Comparison of ENCODE assay signal across 24 mouse cellular contexts in the genomic region with DNA sequence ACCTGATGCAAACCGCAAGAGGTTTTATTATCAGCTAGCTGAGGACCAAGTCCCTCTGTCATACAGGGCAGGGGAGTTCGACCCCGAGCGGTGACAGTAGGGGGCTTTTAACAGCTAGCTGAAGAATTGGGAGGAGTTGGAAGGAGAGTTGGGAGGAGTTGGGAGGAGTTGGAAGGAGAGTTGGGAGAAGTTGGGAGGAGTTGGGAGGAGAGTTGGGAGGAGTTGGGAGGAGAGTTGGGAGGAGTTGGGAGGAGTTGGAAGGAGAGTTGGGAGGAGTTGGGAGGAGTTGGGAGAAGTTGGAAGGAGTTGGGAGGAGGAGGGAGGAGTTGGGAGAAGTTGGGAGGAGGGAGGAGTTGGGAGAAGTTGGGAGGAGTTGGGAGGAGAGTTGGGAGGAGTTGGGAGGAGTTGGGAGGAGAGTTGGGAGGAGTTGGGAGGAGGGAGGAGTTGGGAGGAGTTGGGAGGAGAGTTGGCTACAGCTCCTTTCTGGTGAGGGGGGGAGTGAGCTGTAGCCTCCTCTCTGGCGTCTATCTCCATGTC. TPM values are rescaled to one million over a fixed set of nuclear protein-coding genes. Genes with fewer than 3 reads are reported as not detected.
DNase-seq lines count a peak whose midpoint lies in the region; ATAC-seq and TF ChIP-seq lines count a peak whose summit lies in the region.
"Not testable (repeated sequence)": the region's sequence is repeated elsewhere in the genome, so short reads cannot be mapped to it uniquely, and the experiment has no call there.
"Had no signal": no experiment of that assay in that cellular context is flagged by ENCODE, and none has a peak within 500 bp of the region (broad histone marks: within the 10 kb centered on the region; RNA-seq: fewer than 3 reads in every experiment).

No protein-coding gene starts in this region.

- not testable (repeated sequence) for H3K4me1 ChIP-seq in liver, embryonic 13.5 days (replicated peaks); lung, embryonic 14.5 days (ENCODE audit: insufficient read depth)

- H3K27ac ChIP-seq in liver, embryonic 13.5 days; lung, embryonic 14.5 days (ENCODE audit: low read depth): not testable (repeated sequence)

- H3K4me3 ChIP-seq in liver, embryonic 13.5 days (replicated peaks), result 0 out of 2 replicates have a peak overlapping the region, but pooled peaks have one; percentile 51
- not testable (repeated sequence) for H3K4me3 ChIP-seq in lung, embryonic 14.5 days (ENCODE audit: low read depth, low read length)

- not testable (repeated sequence) for TF ChIP-seq CTCF in lung, embryonic 14.5 days (IDR thresholded peaks at IDR 0.05; ENCODE audit: low read depth)

- 36% methylated on average over 5 of the region's 5 CpGs for WGBS in liver, embryonic 13.5 days (ENCODE audit: insufficient replicate concordance)
- 48% methylated on average over 5 of the region's 5 CpGs for WGBS in lung, embryonic 14.5 days

- H3K9me3 ChIP-seq in liver, embryonic 13.5 days (replicated peaks); lung, embryonic 14.5 days (ENCODE audit: low read depth, low read length): not testable (repeated sequence)

- DNase-seq in ES-CJ7 (ENCODE audit: low read depth, low spot score), result peak; percentile 47
- peak; percentile 18 for DNase-seq in adrenal gland, postnatal 14 days
- peak; percentile 38 to 52 for DNase-seq in kidney, adult 8-10 months
- peak; percentile 49 to 78 for DNase-seq in kidney, postnatal 25 days
- not testable (repeated sequence) for DNase-seq in liver, embryonic 13.5 days
- DNase-seq in lung, embryonic 14.5 days, result peak; percentile 6
- peak; percentile 70 for DNase-seq in testis, postnatal 14 days (ENCODE audit: low spot score)

- not testable (repeated sequence) for H3K9ac ChIP-seq in liver, embryonic 13.5 days; lung, embryonic 14.5 days

- not testable (repeated sequence) for H3K27me3 ChIP-seq in liver, embryonic 13.5 days; lung, embryonic 14.5 days (ENCODE audit: insufficient read depth, low read length)

- peak overlapping the region; percentile 45 for H3K4me2 ChIP-seq in liver, embryonic 13.5 days
- H3K4me2 ChIP-seq in lung, embryonic 14.5 days, result not testable (repeated sequence)

- ATAC-seq in liver, embryonic 13.5 days (ENCODE audit: low read depth); lung, embryonic 14.5 days (ENCODE audit: insufficient read depth): not testable (repeated sequence)

- not testable (repeated sequence) for H3K36me3 ChIP-seq in liver, embryonic 13.5 days; lung, embryonic 14.5 days (ENCODE audit: insufficient read depth)

RNA-seq across cellular contexts. Expression of a gene that starts 2.2 kb away (rescaled TPM):
- 2.6 and 33.4 TPM in 2 replicates for total RNA-seq in adrenal gland, postnatal 14 days (2021)
- 28.1 and 28.6 TPM in 2 replicates for polyA plus RNA-seq in liver, embryonic 13.5 days (2015; fragmentation: Nextera tagmentation; extraction: Ambion mirVana)
- polyA plus RNA-seq in lung, embryonic 14.5 days (2014; fragmentation: Nextera tagmentation; extraction: Ambion mirVana), result not detected in 2 replicates
- total RNA-seq: common myeloid progenitor, adult 5-6 weeks; gastrocnemius, adult 2 months; gastrocnemius, postnatal 25 days; heart, adult 8-10 months; heart, postnatal 25 days; MEL had no signal
- polyA plus RNA-seq: CD4-positive, CD25-positive, alpha-beta regulatory T cell, adult 4 months; embryonic facial prominence, embryonic 11.5 days; embryonic facial prominence, embryonic 15.5 days; forebrain, embryonic 10.5 days; forebrain, embryonic 14.5 days; hindbrain, embryonic 10.5 days had no signal

RNA-seq across cellular contexts. Expression of a gene that starts 37.5 kb away (rescaled TPM):
- total RNA-seq in adrenal gland, postnatal 14 days (2021), result 0.11 TPM in 1 of 2 replicates, not detected in the other
- polyA plus RNA-seq in liver, embryonic 13.5 days (2015; fragmentation: Nextera tagmentation; extraction: Ambion mirVana), result 0.13 and 0.17 TPM in 2 replicates
- 0.19 TPM in 1 of 2 replicates, not detected in the other for polyA plus RNA-seq in lung, embryonic 14.5 days (2014; fragmentation: Nextera tagmentation; extraction: Ambion mirVana)
- total RNA-seq: adrenal gland, adult 8-10 months; gastrocnemius, adult 2 months; gastrocnemius, postnatal 25 days; heart, adult 8-10 months; heart, postnatal 25 days had no signal
- polyA plus RNA-seq: CD4-positive, CD25-positive, alpha-beta regulatory T cell, adult 4 months; embryonic facial prominence, embryonic 11.5 days; erythroblast, embryonic 14.5 days; forebrain, embryonic 10.5 days; heart, embryonic 16.5 days; Patski had no signal

RNA-seq across cellular contexts. Expression of a gene that starts 38.1 kb away (rescaled TPM):
- total RNA-seq in adrenal gland, postnatal 14 days (2021), result not detected in 2 replicates
- polyA plus RNA-seq in liver, embryonic 13.5 days (2015; fragmentation: Nextera tagmentation; extraction: Ambion mirVana), result 0.16 and 0.20 TPM in 2 replicates
- polyA plus RNA-seq in lung, embryonic 14.5 days (2014; fragmentation: Nextera tagmentation; extraction: Ambion mirVana), result not detected in 2 replicates
- total RNA-seq: adrenal gland, adult 8-10 months; common myeloid progenitor, adult 5-6 weeks; gastrocnemius, adult 2 months; gastrocnemius, postnatal 25 days; granulocyte monocyte progenitor cell, adult 5-6 weeks; heart, adult 8-10 months; heart, postnatal 25 days; MEL had no signal
- polyA plus RNA-seq: CD4-positive, CD25-positive, alpha-beta regulatory T cell, adult 4 months; Patski had no signal

RNA-seq across cellular contexts. Expression of a gene that starts 39.3 kb away (rescaled TPM):
- 8.3 and 8.9 TPM in 2 replicates for total RNA-seq in adrenal gland, postnatal 14 days (2021)
- 2.0 and 2.3 TPM in 2 replicates for polyA plus RNA-seq in liver, embryonic 13.5 days (2015; fragmentation: Nextera tagmentation; extraction: Ambion mirVana)
- polyA plus RNA-seq in lung, embryonic 14.5 days (2014; fragmentation: Nextera tagmentation; extraction: Ambion mirVana), result 13.8 and 14.3 TPM in 2 replicates

RNA-seq across cellular contexts. Expression of a gene that starts 50.2 kb away (rescaled TPM):
- total RNA-seq in adrenal gland, postnatal 14 days (2021), result 21.3 and 28.3 TPM in 2 replicates
- 4.6 and 4.7 TPM in 2 replicates for polyA plus RNA-seq in liver, embryonic 13.5 days (2015; fragmentation: Nextera tagmentation; extraction: Ambion mirVana)
- 22.3 and 22.6 TPM in 2 replicates for polyA plus RNA-seq in lung, embryonic 14.5 days (2014; fragmentation: Nextera tagmentation; extraction: Ambion mirVana)
- total RNA-seq: common myeloid progenitor, adult 5-6 weeks; granulocyte monocyte progenitor cell, adult 5-6 weeks had no signal

Comparison
In these comparisons a context has a peak if more than half of its experiments do, and no peak if none do; other contexts are left out.
1. RNA of a gene that starts 2.2 kb away (polyA plus RNA-seq): 28.1 to 28.6 TPM in liver, embryonic 13.5 days; not detected in lung, embryonic 14.5 days; every median in the first group is over 10 times any median in the second.